ENCODE assay signal across 12 mouse cellular contexts in the genomic region with DNA sequence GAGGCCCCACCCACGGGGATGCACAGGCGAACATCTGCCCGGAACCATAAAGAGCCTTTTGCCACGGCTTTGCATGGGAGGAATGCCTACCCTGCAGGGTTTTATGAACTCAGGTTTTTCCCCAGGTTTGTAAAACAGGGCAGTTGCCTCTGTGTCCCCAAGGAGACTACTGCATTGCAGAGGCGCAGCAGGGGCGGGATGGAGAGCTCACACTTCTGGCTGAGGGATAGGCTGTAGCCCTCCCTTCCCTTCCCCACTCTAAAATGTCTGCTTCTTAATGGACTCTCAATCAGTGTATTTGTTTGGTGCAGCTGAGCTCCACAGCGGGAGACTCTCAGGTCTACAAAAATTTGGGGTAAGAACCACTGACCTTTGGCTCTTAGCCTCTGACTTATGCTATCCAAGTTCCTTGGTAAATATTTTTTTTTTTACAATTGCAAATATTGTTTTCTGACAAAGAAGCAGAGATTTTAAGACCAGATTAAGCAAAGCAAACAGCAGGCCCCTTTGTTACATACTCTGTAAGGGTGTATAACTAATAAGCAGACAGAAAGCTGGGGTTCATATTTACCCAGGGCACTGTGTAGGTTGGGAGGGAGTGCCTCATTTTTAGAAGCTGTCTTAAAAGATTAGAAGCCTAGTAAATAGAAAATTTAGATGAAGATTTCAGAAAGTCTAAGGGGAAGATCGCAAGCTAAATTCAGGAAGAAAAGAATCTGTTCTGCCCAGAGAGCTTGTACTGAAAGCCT.
DNase-seq lines count a peak whose midpoint lies in the region; ATAC-seq and TF ChIP-seq lines count a peak whose summit lies in the region.
"Had no signal": no experiment of that assay in that cellular context is flagged by ENCODE, and none has a peak within 500 bp of the region (broad histone marks: within the 10 kb centered on the region; RNA-seq: fewer than 3 reads in every experiment).

No protein-coding gene starts in this region.

- WGBS in neural tube, embryonic 11.5 days, result 8% methylated on average over 8 of the region's 8 CpGs
- 26% methylated on average over 8 of the region's 8 CpGs for WGBS in limb, embryonic 12.5 days
- 34% methylated on average over 8 of the region's 8 CpGs for WGBS in stomach, embryonic 16.5 days

- peak overlapping the region; percentile 35; the same call in 1 of the 2 replicates for H3K9ac ChIP-seq in neural tube, embryonic 11.5 days (ENCODE audit: low read length)
- no peak overlapping the region for H3K9ac ChIP-seq in limb, embryonic 12.5 days (replicated peaks)
- 0 out of 2 replicates have a peak overlapping the region, but pooled peaks have one; percentile 54 for H3K9ac ChIP-seq in stomach, embryonic 16.5 days (ENCODE audit: low read length)

- no peaks in the 10 kb centered on the region for H3K27me3 ChIP-seq in neural tube, embryonic 11.5 days (ENCODE audit: control insufficient read depth, insufficient read depth, low read length)
- H3K27me3 ChIP-seq in limb, embryonic 12.5 days, result no peaks in the 10 kb centered on the region
- H3K27me3 ChIP-seq in stomach, embryonic 16.5 days (ENCODE audit: control insufficient read depth, insufficient read depth, low read length), result no peaks in the 10 kb centered on the region

- intact Hi-C loops in gastrocnemius, adult 2 months (cut with DNase I), result no loop called here
- intact Hi-C loops in gastrocnemius, postnatal 14 days (cut with DNase I; ENCODE audit: low total_unique reads), result no loop called here

- no peak overlapping the region for H3K4me3 ChIP-seq in gastrocnemius, adult 2 months
- H3K4me3 ChIP-seq in neural tube, embryonic 11.5 days (ENCODE audit: low read depth, low read length), result no peak overlapping the region
- H3K4me3 ChIP-seq in limb, embryonic 12.5 days (replicated peaks), result no peak overlapping the region
- H3K4me3 ChIP-seq in stomach, embryonic 16.5 days (replicated peaks; ENCODE audit: low read length), result no peak overlapping the region
- H3K4me3 ChIP-seq: left cerebral cortex, adult 2 months had no signal

- peaks cover 28% of the 10 kb centered on the region for H3K4me1 ChIP-seq in neural tube, embryonic 11.5 days (ENCODE audit: control insufficient read depth, insufficient read depth, low read length)
- peaks cover 31% of the 10 kb centered on the region for H3K4me1 ChIP-seq in limb, embryonic 12.5 days (replicated peaks)
- peaks cover 25% of the 10 kb centered on the region for H3K4me1 ChIP-seq in stomach, embryonic 16.5 days (ENCODE audit: control insufficient read depth, insufficient read depth, low read length)

- H3K36me3 ChIP-seq in neural tube, embryonic 11.5 days (ENCODE audit: control insufficient read depth, insufficient read depth, low read length), result no peaks in the 10 kb centered on the region
- H3K36me3 ChIP-seq in limb, embryonic 12.5 days, result no peaks in the 10 kb centered on the region
- no peaks in the 10 kb centered on the region for H3K36me3 ChIP-seq in stomach, embryonic 16.5 days (ENCODE audit: control insufficient read depth, insufficient read depth, low read length)

- peak overlapping the region; percentile 35; the same call in 1 of the 2 replicates for H3K27ac ChIP-seq in gastrocnemius, adult 2 months
- H3K27ac ChIP-seq in neural tube, embryonic 11.5 days (ENCODE audit: low read depth, low read length), result peak overlapping the region; percentile 51
- H3K27ac ChIP-seq in limb, embryonic 12.5 days, result peak overlapping the region; percentile 50
- H3K27ac ChIP-seq in stomach, embryonic 16.5 days (ENCODE audit: low read length), result peak overlapping the region; percentile 66
- H3K27ac ChIP-seq: left cerebral cortex, adult 2 months had no signal

- no peak for TF ChIP-seq CTCF in gastrocnemius, adult 2 months (IDR thresholded peaks at IDR 0.05)

- H3K4me2 ChIP-seq in neural tube, embryonic 11.5 days (ENCODE audit: low read depth), result no peak overlapping the region
- no peak overlapping the region for H3K4me2 ChIP-seq in limb, embryonic 12.5 days
- no peak overlapping the region for H3K4me2 ChIP-seq in stomach, embryonic 16.5 days (ENCODE audit: low read depth, low read length)

- ATAC-seq in neural tube, embryonic 11.5 days (ENCODE audit: insufficient read depth, low FRiP score, low TSS enrichment), result peak; percentile 71; the same call in 1 of the 2 replicates
- no peak for ATAC-seq in limb, embryonic 12.5 days (ENCODE audit: insufficient number of reproducible peaks, insufficient read depth, low FRiP score, low TSS enrichment, low read depth)
- peak; percentile 61; the same call in 1 of the 2 replicates for ATAC-seq in stomach, embryonic 16.5 days (ENCODE audit: insufficient read depth, low FRiP score)

- no peak for DNase-seq in gastrocnemius, adult 2 months
- DNase-seq in gastrocnemius, postnatal 14 days, result no peak
- peak; percentile 55 for DNase-seq in neural tube, embryonic 11.5 days (ENCODE audit: low spot score)
- DNase-seq in neural tube, embryonic 10.5 days (ENCODE audit: extremely low spot score, low spot score), result no peak
- DNase-seq in spleen, adult 12 weeks (ENCODE audit: low spot score), result no peak
- DNase-seq in urinary bladder, adult 18-20 months (ENCODE audit: low spot score in 2 of 2), result no peak
- DNase-seq: adrenal gland, adult 2 months; cerebellum, adult 2 months; kidney, adult 8-10 months had no signal

- no peaks in the 10 kb centered on the region for H3K9me3 ChIP-seq in neural tube, embryonic 11.5 days (ENCODE audit: control insufficient read depth, low read length)
- no peaks in the 10 kb centered on the region for H3K9me3 ChIP-seq in limb, embryonic 12.5 days
- H3K9me3 ChIP-seq in stomach, embryonic 16.5 days (replicated peaks; ENCODE audit: control insufficient read depth, low read length), result no peaks in the 10 kb centered on the region
